In genomic region chr7:99889175-99889880, GRCm38 (mm10) we compare ENCODE assay signal across 8 mouse cellular contexts. TPM values are rescaled to one million over a fixed set of nuclear protein-coding genes. Genes with fewer than 3 reads are reported as not detected.
DNase-seq lines count a peak whose midpoint lies in the region; ATAC-seq lines count a peak whose summit lies in the region.
"Had no signal": no experiment of that assay in that cellular context is flagged by ENCODE, and none has a peak within 500 bp of the region (broad histone marks: within the 10 kb centered on the region; RNA-seq: fewer than 3 reads in every experiment).

No protein-coding gene starts in this region.

- H3K27ac ChIP-seq in midbrain, embryonic 13.5 days = peak overlapping the region; percentile 19; the same call in 1 of the 2 replicates
- no peak overlapping the region for H3K27ac ChIP-seq in midbrain, embryonic 11.5 days (ENCODE audit: low read depth, low read length)
- no peak overlapping the region for H3K27ac ChIP-seq in embryonic facial prominence, embryonic 10.5 days (replicated peaks)
- H3K27ac ChIP-seq: lung, embryonic 15.5 days had no signal

- no peak overlapping the region for H3K9ac ChIP-seq in midbrain, embryonic 13.5 days (replicated peaks)
- H3K9ac ChIP-seq in midbrain, embryonic 11.5 days (ENCODE audit: low read length) = no peak overlapping the region
- H3K9ac ChIP-seq: lung, embryonic 15.5 days had no signal

- no peaks in the 10 kb centered on the region for H3K9me3 ChIP-seq in midbrain, embryonic 13.5 days
- H3K9me3 ChIP-seq in midbrain, embryonic 11.5 days (ENCODE audit: control insufficient read depth, low read length) = no peaks in the 10 kb centered on the region
- no peaks in the 10 kb centered on the region for H3K9me3 ChIP-seq in embryonic facial prominence, embryonic 10.5 days
- H3K9me3 ChIP-seq: lung, embryonic 15.5 days had no signal

- peak; percentile 55; the same call in 1 of the 2 replicates for ATAC-seq in midbrain, embryonic 13.5 days
- no peak for ATAC-seq in midbrain, embryonic 11.5 days (ENCODE audit: low FRiP score)

- WGBS in midbrain, embryonic 13.5 days = 47% methylated on average over 10 of the region's 10 CpGs
- 48% methylated on average over 10 of the region's 10 CpGs for WGBS in midbrain, embryonic 11.5 days
- WGBS in embryonic facial prominence, embryonic 10.5 days = 49% methylated on average over 10 of the region's 10 CpGs

- DNase-seq in midbrain, embryonic 11.5 days (ENCODE audit: low spot score, missing footprints) = no peak
- DNase-seq in embryonic facial prominence, embryonic 10.5 days (ENCODE audit: low spot score) = peak; percentile 32
- peak; percentile 43 to 54 for DNase-seq in lung, postnatal 4 days
- DNase-seq in thymus, postnatal 4 days = peak; percentile 81
- DNase-seq in heart, postnatal 4 days = no peak
- no peak for DNase-seq in B cell, adult 2 months

- H3K4me1 ChIP-seq in midbrain, embryonic 13.5 days (replicated peaks) = peaks cover 27% of the 10 kb centered on the region
- H3K4me1 ChIP-seq in midbrain, embryonic 11.5 days (ENCODE audit: control insufficient read depth, insufficient read depth, low read length) = peaks cover 6% of the 10 kb centered on the region; the same call in 1 of the 2 replicates
- H3K4me1 ChIP-seq in embryonic facial prominence, embryonic 10.5 days = peaks cover 27% of the 10 kb centered on the region

- no peaks in the 10 kb centered on the region for H3K36me3 ChIP-seq in midbrain, embryonic 13.5 days
- no peaks in the 10 kb centered on the region for H3K36me3 ChIP-seq in midbrain, embryonic 11.5 days (ENCODE audit: control insufficient read depth, insufficient read depth, low read length)
- no peaks in the 10 kb centered on the region for H3K36me3 ChIP-seq in embryonic facial prominence, embryonic 10.5 days (replicated peaks)
- H3K36me3 ChIP-seq: lung, embryonic 15.5 days had no signal

- no peaks in the 10 kb centered on the region for H3K27me3 ChIP-seq in midbrain, embryonic 13.5 days
- H3K27me3 ChIP-seq in midbrain, embryonic 11.5 days (ENCODE audit: control insufficient read depth, insufficient read depth, low read length) = no peaks in the 10 kb centered on the region
- H3K27me3 ChIP-seq in embryonic facial prominence, embryonic 10.5 days (replicated peaks; ENCODE audit: low read depth, poor library complexity, severe bottlenecking) = no peaks in the 10 kb centered on the region
- H3K27me3 ChIP-seq: lung, embryonic 15.5 days had no signal

- H3K4me2 ChIP-seq in midbrain, embryonic 13.5 days (replicated peaks) = no peak overlapping the region
- no peak overlapping the region for H3K4me2 ChIP-seq in midbrain, embryonic 11.5 days
- H3K4me2 ChIP-seq: lung, embryonic 15.5 days had no signal

- no peak overlapping the region for H3K4me3 ChIP-seq in midbrain, embryonic 13.5 days (replicated peaks)
- H3K4me3 ChIP-seq in midbrain, embryonic 11.5 days (ENCODE audit: low read depth, low read length) = no peak overlapping the region
- no peak overlapping the region for H3K4me3 ChIP-seq in embryonic facial prominence, embryonic 10.5 days
- H3K4me3 ChIP-seq: lung, embryonic 15.5 days had no signal

RNA-seq across cellular contexts. Expression of gene Spcs2, which starts 26.1 kb away (rescaled TPM):
- polyA plus RNA-seq in midbrain, embryonic 13.5 days (2015; fragmentation: Nextera tagmentation; extraction: Ambion mirVana) = 326 and 337 TPM in 2 replicates
- polyA plus RNA-seq in midbrain, embryonic 11.5 days (2014; fragmentation: Nextera tagmentation; extraction: Ambion mirVana) = 385 and 386 TPM in 2 replicates
- 357 and 358 TPM in 2 replicates for polyA plus RNA-seq in embryonic facial prominence, embryonic 10.5 days (2016; fragmentation: Nextera tagmentation; extraction: Ambion mirVana)
- total RNA-seq in heart, postnatal 4 days (2021) = 10 to 100 TPM; 64.0 to 68.1 TPM

RNA-seq across cellular contexts. Expression of gene Xrra1, which starts 30.4 kb away (rescaled TPM):
- 0.62 and 0.79 TPM in 2 replicates for polyA plus RNA-seq in midbrain, embryonic 13.5 days (2015; fragmentation: Nextera tagmentation; extraction: Ambion mirVana)
- 0.29 and 0.44 TPM in 2 replicates for polyA plus RNA-seq in midbrain, embryonic 11.5 days (2014; fragmentation: Nextera tagmentation; extraction: Ambion mirVana)
- polyA plus RNA-seq in embryonic facial prominence, embryonic 10.5 days (2016; fragmentation: Nextera tagmentation; extraction: Ambion mirVana) = 0.46 and 0.85 TPM in 2 replicates
- under 1 TPM; 0.17 to 0.20 TPM for total RNA-seq in heart, postnatal 4 days (2021)

Comparison
In these comparisons a context has a peak if more than half of its experiments do, and no peak if none do; other contexts are left out.
1. DNase-seq: peak in embryonic facial prominence, embryonic 10.5 days (single experiment), lung, postnatal 4 days (2 of 2) and thymus, postnatal 4 days (single experiment); none in midbrain, embryonic 11.5 days (single experiment), heart, postnatal 4 days (single experiment) and B cell, adult 2 months (0 of 2).